Mouse (Mus musculus) embryonic facial prominence, embryonic 14.5 days (tissue): ENCODE data around the gene F12. TPM values are rescaled to one million over a fixed set of nuclear protein-coding genes. Genes with fewer than 3 reads are reported as not detected.

Source experiments
- ATAC-seq: fragments of 200-750 bp; cut with Nextera tagmentation; 2 replicates; pipeline ENCODE4 v1.8.0; 2017; ENCODE audit warnings: low read depth, moderate number of reproducible peaks, moderate TSS enrichment
- DNase-seq: peaks from one replicate; pipeline ENCODE4 v3.0.0-alpha.2; 2015; ENCODE audit warnings: low spot score
- H3K27ac ChIP-seq: fragments of 300-500 bp; sonication (generic); replicated peaks from 2 replicates; pipeline ENCODE4 v1.5.1; 2014; ENCODE audit warnings: low read depth, mild to moderate bottlenecking, low read length, moderate library complexity
- H3K27me3 ChIP-seq: fragments of 300-500 bp; sonication (generic); replicated peaks from 2 replicates; pipeline ENCODE4 v1.6.1; 2014; ENCODE audit warnings: low read length; ENCODE audit not compliant: control insufficient read depth, insufficient read depth
- H3K36me3 ChIP-seq: fragments of 300-500 bp; sonication (generic); 2 replicates; pipeline ENCODE4 v1.6.1; 2014; ENCODE audit warnings: low read length, mixed read lengths; ENCODE audit not compliant: control insufficient read depth, insufficient read depth
- H3K4me1 ChIP-seq: fragments of 300-500 bp; sonication (generic); 2 replicates; pipeline ENCODE4 v1.6.1; 2014; ENCODE audit warnings: antibody characterized with exemption, low read length; ENCODE audit not compliant: control insufficient read depth, insufficient read depth
- H3K4me2 ChIP-seq: fragments of 300-500 bp; sonication (generic); 2 replicates; pipeline ENCODE4 v1.6.1; 2014; ENCODE audit warnings: low read depth, mild to moderate bottlenecking, low read length, moderate library complexity, mixed read lengths
- H3K4me3 ChIP-seq: fragments of 300-500 bp; sonication (generic); 2 replicates; pipeline ENCODE4 v1.5.1; 2014; ENCODE audit warnings: low read depth, mild to moderate bottlenecking, low read length
- H3K9ac ChIP-seq: fragments of 300-500 bp; sonication (generic); 2 replicates; pipeline ENCODE4 v1.6.1; 2014; ENCODE audit warnings: low read depth, mild to moderate bottlenecking, low read length, moderate library complexity, mixed read lengths
- H3K9me3 ChIP-seq: fragments of 300-500 bp; sonication (generic); 2 replicates; pipeline ENCODE4 v1.6.1; 2016; ENCODE audit warnings: low read length; ENCODE audit not compliant: control insufficient read depth
- WGBS: fragments of 180-500 bp; shearing (Covaris S2); extraction: QIAGEN DNeasy Blood & Tissue Kit; methylation state at CpG from one replicate; pipeline ENCODE4 v1.1.7; 2014; 5-methylcytosine and 5-hydroxymethylcytosine counted together
- polyA plus RNA-seq: library from polyadenylated mRNA; unstranded; fragments of >200 nt; fragmentation: Nextera tagmentation; extraction: Ambion mirVana; gene quantifications from 2 replicates; pipeline ENCODE4 v1.2.1, GENCODE M21; 2014

Gene F12
- polyA plus RNA-seq, 1 experiment from 2014 or later: not detected

- Histone ChIP-seq H3K36me3 (no peaks in the 10 kb centered on the region), H3K27me3 (no peaks in the 10 kb centered on the region), H3K27ac (no peak overlapping the region), H3K4me2 (no peak overlapping the region), H3K4me3 (no peak overlapping the region), H3K4me1 (no peaks in the 10 kb centered on the region), H3K9ac (no peak overlapping the region), H3K9me3 (no peaks in the 10 kb centered on the region)
- no peak for ATAC-seq
- no peak for DNase-seq
- WGBS: 62% methylated on average over 12 of the region's 12 CpGs
Measured at GRCm38 (mm10) chr13:55429226-55429888, 2.8 kb upstream of the F12 start.

DNA sequence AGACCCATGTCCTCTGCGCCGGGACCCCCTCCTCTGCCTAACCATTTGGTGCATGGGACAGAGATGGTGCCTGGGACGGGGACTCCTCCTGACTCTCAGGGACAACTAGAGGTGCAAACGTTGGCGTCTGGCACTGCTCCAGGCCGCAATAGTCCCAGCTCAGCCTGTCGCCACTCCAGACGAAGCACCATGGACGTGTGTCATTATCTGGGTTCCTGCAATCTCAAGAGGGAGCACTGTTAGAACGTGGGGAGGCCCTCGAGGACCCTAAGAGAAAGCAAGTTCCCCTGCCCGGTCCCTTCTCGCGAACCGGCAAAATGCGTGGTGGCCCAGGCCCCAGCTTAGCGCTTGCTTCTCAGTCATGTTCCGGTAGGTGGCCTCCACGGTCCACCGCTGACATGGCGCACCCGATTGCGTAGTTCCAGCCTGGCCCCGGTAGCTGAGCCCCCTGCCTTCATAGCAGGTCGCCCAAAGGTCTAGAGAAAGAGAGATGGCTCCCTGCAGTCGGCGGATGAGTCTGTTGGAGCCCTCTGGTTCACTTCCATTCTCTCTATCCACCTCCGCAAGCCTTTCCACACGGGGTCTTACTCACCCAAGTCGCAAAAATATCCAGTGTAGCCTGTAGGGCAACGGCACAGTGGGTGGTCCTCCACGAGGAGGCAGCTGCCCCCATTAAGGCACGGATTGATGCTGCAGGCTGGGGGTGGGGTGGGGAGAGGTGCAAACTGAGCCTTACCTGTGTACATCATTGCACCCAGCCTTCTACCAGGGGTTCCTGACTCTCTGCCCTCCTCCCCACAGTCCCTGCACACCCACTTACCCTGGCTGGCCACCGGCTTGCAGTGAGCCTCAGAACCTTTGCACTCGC is 5.4 kb downstream of the F12 start:
- ATAC-seq (peak; percentile 76), DNase-seq (peak; percentile 74)
- peaks cover 35% of the 10 kb centered on the region for H3K27me3 ChIP-seq

GRCm38 (mm10) chr13:55420018-55420932 is 6.3 kb downstream of the F12 start:
- no peaks in the 10 kb centered on the region for H3K4me1 ChIP-seq
- H3K9me3 ChIP-seq: no peaks in the 10 kb centered on the region
- 37% methylated on average over 45 of the region's 51 CpGs for WGBS
- H3K4me2 ChIP-seq: peak overlapping the region; percentile 53
- ATAC-seq (no peak), DNase-seq (no peak)
- peak overlapping the region; percentile 23 for H3K4me3 ChIP-seq
- peaks cover 35% of the 10 kb centered on the region for H3K27me3 ChIP-seq
- no peak overlapping the region for H3K27ac ChIP-seq
- 0 out of 2 replicates have a peak overlapping the region, but pooled peaks have one; percentile 43 for H3K9ac ChIP-seq
- H3K36me3 ChIP-seq: no peaks in the 10 kb centered on the region

More for the DNA sequence above, 5.4 kb downstream of the F12 start:
- Histone ChIP-seq H3K9ac (peak overlapping the region; percentile 43; the same call in 1 of the 2 replicates), H3K4me2 (peak overlapping the region; percentile 53), H3K9me3 (no peaks in the 10 kb centered on the region), H3K27ac (no peak overlapping the region), H3K4me1 (no peaks in the 10 kb centered on the region), H3K36me3 (no peaks in the 10 kb centered on the region), H3K4me3 (peak overlapping the region; percentile 23)
- 14% methylated on average over 30 of the region's 35 CpGs for WGBS

GRCm38 (mm10) chr13:55419142-55419541 is 7.5 kb downstream of the F12 start:
- no peak overlapping the region for H3K9ac ChIP-seq
- ATAC-seq: no peak
- peaks cover 37% of the 10 kb centered on the region for H3K27me3 ChIP-seq
- no peak overlapping the region for H3K4me2 ChIP-seq
- no peak overlapping the region for H3K4me3 ChIP-seq
- H3K4me1 ChIP-seq: no peaks in the 10 kb centered on the region
- H3K36me3 ChIP-seq: no peaks in the 10 kb centered on the region
- peak; percentile 4 for DNase-seq
- no peak overlapping the region for H3K27ac ChIP-seq
- 78% methylated on average over 5 of the region's 5 CpGs for WGBS
- H3K9me3 ChIP-seq: no peaks in the 10 kb centered on the region

GRCm38 (mm10) chr13:55418004-55418403 is 8.6 kb downstream of the F12 start:
- Histone ChIP-seq H3K27ac (no peak overlapping the region), H3K9me3 (no peaks in the 10 kb centered on the region), H3K4me2 (no peak overlapping the region), H3K4me3 (no peak overlapping the region), H3K27me3 (peaks cover 39% of the 10 kb centered on the region), H3K36me3 (no peaks in the 10 kb centered on the region), H3K4me1 (no peaks in the 10 kb centered on the region), H3K9ac (no peak overlapping the region)
- DNase-seq (peak; percentile 77), ATAC-seq (peak; percentile 81)
- 14% methylated on average over 12 of the region's 12 CpGs for WGBS

DNA sequence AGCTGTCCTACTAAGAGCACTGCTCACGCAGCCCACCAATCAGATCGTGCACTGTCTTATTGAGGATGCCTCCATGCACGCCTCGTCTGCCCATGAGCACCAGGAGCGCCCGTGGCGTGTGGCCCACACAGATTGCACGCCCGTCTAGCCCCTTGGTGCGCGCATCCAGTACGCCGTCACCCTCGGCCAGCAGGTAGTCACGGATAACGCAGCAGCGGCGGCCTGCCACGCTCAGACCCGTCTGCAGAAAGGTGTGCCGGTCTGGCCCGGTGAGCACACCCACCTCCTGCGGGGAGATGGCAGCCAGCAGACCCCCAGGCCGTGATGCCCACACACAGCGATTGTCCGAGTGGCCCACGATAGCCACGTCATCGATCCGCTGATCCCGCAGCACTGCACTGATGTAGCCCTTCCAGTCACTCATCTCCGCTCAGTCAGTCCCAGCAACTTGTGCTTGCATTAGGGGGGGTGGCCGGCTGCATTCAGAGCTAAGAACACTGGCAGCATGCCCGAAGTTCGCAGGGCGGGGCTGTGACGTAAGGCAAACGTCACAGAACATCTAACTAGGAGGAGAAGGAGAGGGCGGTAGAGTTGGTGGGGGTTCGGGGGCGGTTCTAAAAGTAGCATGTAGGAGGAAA is 11.7 kb downstream of the F12 start, which contains the start of gene Pfn3:
Gene Pfn3, minus strand, starts transcription at position 490 of the 638 bp plus-strand sequence.
- Histone ChIP-seq H3K9me3 (no peaks in the 10 kb centered on the region), H3K36me3 (no peaks in the 10 kb centered on the region), H3K27me3 (peaks cover 18% of the 10 kb centered on the region), H3K9ac (peak within 1 kb of the TSS; percentile 58), H3K4me3 (peak within 1 kb of the TSS; percentile 37), H3K4me2 (peak within 1 kb of the TSS; percentile 60), H3K4me1 (no peaks in the 10 kb centered on the region), H3K27ac (no peak within 1 kb of the TSS)
- ATAC-seq (0 out of 2 replicates have a peak, but pooled peaks have one; percentile 16), DNase-seq (peak; percentile 84)
- WGBS: 7% methylated on average over 33 of the region's 41 CpGs

DNA sequence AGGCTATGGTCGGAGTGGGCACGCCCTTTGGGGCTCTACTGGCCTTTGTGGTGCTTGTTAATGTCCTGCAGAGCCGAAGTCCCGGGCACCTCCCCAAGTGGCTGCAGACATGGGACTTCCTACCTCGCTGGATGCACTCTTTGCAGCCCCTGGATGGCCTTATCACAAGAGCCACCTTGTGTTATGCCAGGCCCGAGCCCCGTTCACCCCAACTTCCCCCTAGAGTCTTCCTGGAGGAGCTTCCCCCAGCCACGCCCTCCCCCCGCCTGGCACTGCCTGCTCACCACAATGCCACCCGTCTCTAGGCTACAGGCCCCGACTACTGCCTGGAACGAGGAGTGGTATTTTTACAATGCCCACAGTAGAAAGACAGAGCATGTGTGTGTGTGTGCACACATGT is 13.3 kb downstream of the F12 start:
- H3K4me2 ChIP-seq: no peak overlapping the region
- H3K9ac ChIP-seq: no peak overlapping the region
- H3K27me3 ChIP-seq: peaks cover 6% of the 10 kb centered on the region
- no peak overlapping the region for H3K27ac ChIP-seq
- H3K4me1 ChIP-seq: no peaks in the 10 kb centered on the region
- H3K4me3 ChIP-seq: no peak overlapping the region
- no peaks in the 10 kb centered on the region for H3K9me3 ChIP-seq
- no peak for ATAC-seq
- DNase-seq: no peak
- H3K36me3 ChIP-seq: no peaks in the 10 kb centered on the region
- 82% methylated on average over 12 of the region's 12 CpGs for WGBS
